Mouse (Mus musculus) stomach, postnatal 0 days (tissue): ENCODE data around the gene Smim12. TPM values are rescaled to one million over a fixed set of nuclear protein-coding genes. Genes with fewer than 3 reads are reported as not detected.

Source experiments
- ATAC-seq: fragments of 200-750 bp; cut with Nextera tagmentation; 2 replicates; pipeline ENCODE4 v1.8.0; 2017; ENCODE audit not compliant: low FRiP score, low TSS enrichment
- DNase-seq: peaks from one replicate; pipeline ENCODE4 v3.0.0-alpha.2; 2016; ENCODE audit warnings: low spot score
- H3K27ac ChIP-seq: fragments of 300-500 bp; sonication (generic); replicated peaks from 2 replicates; pipeline ENCODE4 v1.5.1; 2014; ENCODE audit warnings: mild to moderate bottlenecking, control low read depth
- H3K27me3 ChIP-seq: fragments of 300-500 bp; sonication (generic); 2 replicates; pipeline ENCODE4 v1.6.1; 2014; ENCODE audit warnings: low read length; ENCODE audit not compliant: control insufficient read depth, insufficient read depth
- H3K36me3 ChIP-seq: fragments of 300-500 bp; sonication (generic); 2 replicates; pipeline ENCODE4 v1.6.1; 2014; ENCODE audit warnings: low read length, mixed read lengths; ENCODE audit not compliant: control insufficient read depth, insufficient read depth
- H3K4me1 ChIP-seq: fragments of 300-500 bp; sonication (generic); replicated peaks from 2 replicates; pipeline ENCODE4 v1.6.1; 2014; ENCODE audit warnings: antibody characterized with exemption; ENCODE audit not compliant: control insufficient read depth, insufficient read depth
- H3K4me2 ChIP-seq: fragments of 300-500 bp; sonication (generic); replicated peaks from 2 replicates; pipeline ENCODE4 v1.6.1; 2014; ENCODE audit warnings: low read depth, mild to moderate bottlenecking, control low read depth, moderate library complexity
- H3K4me3 ChIP-seq: fragments of 300-500 bp; sonication (generic); 2 replicates; pipeline ENCODE4 v1.5.1; 2014; ENCODE audit warnings: low read depth, low read length, control low read depth
- H3K9ac ChIP-seq: fragments of 300-500 bp; sonication (generic); 2 replicates; pipeline ENCODE4 v1.6.1; 2014; ENCODE audit warnings: mild to moderate bottlenecking, low read length, control low read depth, mixed read lengths
- H3K9me3 ChIP-seq: fragments of 300-500 bp; sonication (generic); 2 replicates; pipeline ENCODE4 v1.6.1; 2016; ENCODE audit warnings: low read length; ENCODE audit not compliant: control insufficient read depth
- CTCF ChIP-seq: IDR thresholded peaks from 2 replicates; pipeline ENCODE4 v1.5.1; 2016; ENCODE audit warnings: antibody characterized with exemption, low read depth, mild to moderate bottlenecking, moderate library complexity
- EP300 ChIP-seq: optimal IDR thresholded peaks from 2 replicates; pipeline ENCODE3; 2016; ENCODE audit warnings: antibody characterized with exemption
- WGBS: fragments of 180-500 bp; shearing (Covaris S2); extraction: QIAGEN DNeasy Blood & Tissue Kit; methylation state at CpG from one replicate; pipeline ENCODE4 v1.1.7; 2014; 5-methylcytosine and 5-hydroxymethylcytosine counted together
- polyA plus RNA-seq: library from polyadenylated mRNA; unstranded; fragments of >200 nt; fragmentation: Nextera tagmentation; extraction: Ambion mirVana; gene quantifications from 2 replicates; pipeline ENCODE4 v1.2.1, GENCODE M21; 2015

Smim12 gene
- polyA plus RNA-seq, 1 experiment from 2014 or later, result 41.1 TPM

DNA sequence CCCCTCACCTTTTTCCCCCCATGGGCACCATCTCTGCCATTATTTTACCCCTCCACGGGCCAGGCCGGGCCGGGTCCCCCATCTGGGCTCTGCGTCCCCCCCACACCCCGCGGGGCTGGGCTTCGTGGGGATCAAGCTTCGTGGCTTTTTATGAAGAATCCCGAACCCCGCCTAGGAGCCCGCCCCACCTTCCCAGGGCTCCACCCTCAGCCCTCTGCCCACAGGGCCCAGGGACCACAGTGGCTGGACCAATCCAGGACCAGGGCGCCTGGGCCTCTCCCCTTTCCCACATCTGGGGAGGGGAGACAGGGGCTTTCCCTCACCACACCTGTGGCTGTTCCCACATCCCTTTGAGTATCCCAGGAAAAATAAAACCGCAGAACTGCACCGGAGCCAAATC is 7.0 kb upstream of the Smim12 start:
- H3K4me2 ChIP-seq, result peak overlapping the region; percentile 96
- 0 out of 2 replicates have a peak, but pooled peaks cover 2% of the 10 kb centered on the region for H3K4me1 ChIP-seq
- no peak overlapping the region for H3K27ac ChIP-seq
- no peaks in the 10 kb centered on the region for H3K9me3 ChIP-seq
- ATAC-seq (no peak), DNase-seq (no peak)
- no peak for TF ChIP-seq CTCF
- TF ChIP-seq EP300, result no peak
- 3% methylated on average over 14 of the region's 14 CpGs for WGBS
- no peaks in the 10 kb centered on the region for H3K36me3 ChIP-seq
- H3K27me3 ChIP-seq, result no peaks in the 10 kb centered on the region; the same call in 1 of the 2 replicates
- peak overlapping the region; percentile 43 for H3K4me3 ChIP-seq
- peak overlapping the region; percentile 55 for H3K9ac ChIP-seq

DNA sequence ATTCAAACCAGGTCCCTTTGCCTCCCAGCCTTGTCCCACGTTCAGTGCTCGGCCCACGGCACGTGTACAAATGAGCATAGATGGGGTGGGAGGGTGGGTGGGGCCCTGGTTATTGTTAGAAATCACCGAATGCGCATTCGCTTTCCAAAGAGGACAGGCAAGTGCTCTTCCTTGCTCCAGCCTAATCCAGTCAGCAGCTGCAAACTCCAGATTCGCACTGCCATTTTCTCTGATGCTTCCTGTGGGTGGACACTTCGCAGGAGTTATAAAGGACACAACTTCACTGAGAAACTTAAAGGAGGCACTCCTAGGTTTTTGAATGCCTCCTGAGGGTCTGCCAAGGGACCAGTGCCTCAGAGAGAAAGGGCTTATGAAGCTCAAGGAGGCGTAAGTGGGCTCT is 6.3 kb upstream of the Smim12 start:
- no peaks in the 10 kb centered on the region for H3K36me3 ChIP-seq
- H3K4me1 ChIP-seq, result 0 out of 2 replicates have a peak, but pooled peaks cover 2% of the 10 kb centered on the region
- 62% methylated on average over 10 of the region's 10 CpGs for WGBS
- no peaks in the 10 kb centered on the region; the same call in 1 of the 2 replicates for H3K27me3 ChIP-seq
- H3K27ac ChIP-seq, result no peak overlapping the region
- no peak overlapping the region for H3K9ac ChIP-seq
- TF ChIP-seq EP300, result no peak
- no peak for TF ChIP-seq CTCF
- H3K4me3 ChIP-seq, result no peak overlapping the region
- ATAC-seq (no peak), DNase-seq (no peak)
- no peaks in the 10 kb centered on the region for H3K9me3 ChIP-seq
- H3K4me2 ChIP-seq, result no peak overlapping the region

DNA sequence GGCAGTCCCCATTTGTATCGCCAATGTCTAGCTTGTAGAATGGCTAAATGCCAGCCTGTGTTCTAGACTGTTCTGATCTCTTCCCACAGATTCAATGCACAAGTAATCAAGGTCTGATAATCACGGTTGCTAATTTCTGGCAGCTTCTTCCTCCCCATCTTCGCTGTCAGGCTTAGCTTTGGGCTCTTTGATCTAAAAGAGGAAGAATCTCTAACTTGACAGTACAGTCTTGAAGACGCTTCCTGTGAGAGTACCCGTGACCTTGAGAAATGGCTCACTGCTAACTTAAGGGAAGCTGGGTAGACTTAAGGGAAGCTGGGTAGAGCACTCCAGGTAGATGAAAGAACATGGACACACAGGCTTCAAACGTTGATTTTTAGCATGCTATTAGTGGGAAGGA is 888 bp upstream of the Smim12 start:
- 0 out of 2 replicates have a peak, but pooled peaks cover 3% of the 10 kb centered on the region for H3K4me1 ChIP-seq
- H3K36me3 ChIP-seq, result no peaks in the 10 kb centered on the region
- DNase-seq (no peak), ATAC-seq (no peak)
- no peak overlapping the region for H3K4me2 ChIP-seq
- TF ChIP-seq CTCF (no peak), EP300 (no peak)
- H3K9ac ChIP-seq, result 0 out of 2 replicates have a peak overlapping the region, but pooled peaks have one; percentile 23
- H3K4me3 ChIP-seq, result no peak overlapping the region
- no peak overlapping the region for H3K27ac ChIP-seq
- no peaks in the 10 kb centered on the region for H3K27me3 ChIP-seq
- 61% methylated on average over 6 of the region's 6 CpGs for WGBS
- no peaks in the 10 kb centered on the region for H3K9me3 ChIP-seq

- H3K4me1 ChIP-seq, result 0 out of 2 replicates have a peak, but pooled peaks cover 3% of the 10 kb centered on the region
- H3K36me3 ChIP-seq, result no peaks in the 10 kb centered on the region
- WGBS, result under 1% methylated on average over 26 of the region's 26 CpGs
- H3K27me3 ChIP-seq, result no peaks in the 10 kb centered on the region
- H3K4me2 ChIP-seq, result peak overlapping the region; percentile 94
- TF ChIP-seq CTCF, result no peak
- no peak for TF ChIP-seq EP300
- ATAC-seq (no peak; the same call in none of the 2 replicates), DNase-seq (no peak)
- H3K9me3 ChIP-seq, result no peaks in the 10 kb centered on the region
- no peak overlapping the region; the same call in 1 of the 2 replicates for H3K27ac ChIP-seq
- peak overlapping the region; percentile 96 for H3K9ac ChIP-seq
- peak overlapping the region; percentile 97 for H3K4me3 ChIP-seq
Observed at GRCm38 (mm10) chr4:127243953-127244352, 369 bp downstream of the Smim12 start.

GRCm38 (mm10) chr4:127249701-127250349 is 6.2 kb downstream of the Smim12 start:
- Histone ChIP-seq H3K27me3 (no peaks in the 10 kb centered on the region), H3K4me1 (0 out of 2 replicates have a peak, but pooled peaks cover 2% of the 10 kb centered on the region), H3K36me3 (no peaks in the 10 kb centered on the region), H3K4me3 (no peak overlapping the region), H3K9ac (no peak overlapping the region), H3K9me3 (no peaks in the 10 kb centered on the region), H3K27ac (no peak overlapping the region), H3K4me2 (no peak overlapping the region)
- WGBS, result 3% methylated on average over 5 of the region's 5 CpGs
- ATAC-seq (peak; percentile 92), DNase-seq (peak; percentile 90)
- TF ChIP-seq EP300, result no peak
- TF ChIP-seq CTCF, result peak; percentile 93

DNA sequence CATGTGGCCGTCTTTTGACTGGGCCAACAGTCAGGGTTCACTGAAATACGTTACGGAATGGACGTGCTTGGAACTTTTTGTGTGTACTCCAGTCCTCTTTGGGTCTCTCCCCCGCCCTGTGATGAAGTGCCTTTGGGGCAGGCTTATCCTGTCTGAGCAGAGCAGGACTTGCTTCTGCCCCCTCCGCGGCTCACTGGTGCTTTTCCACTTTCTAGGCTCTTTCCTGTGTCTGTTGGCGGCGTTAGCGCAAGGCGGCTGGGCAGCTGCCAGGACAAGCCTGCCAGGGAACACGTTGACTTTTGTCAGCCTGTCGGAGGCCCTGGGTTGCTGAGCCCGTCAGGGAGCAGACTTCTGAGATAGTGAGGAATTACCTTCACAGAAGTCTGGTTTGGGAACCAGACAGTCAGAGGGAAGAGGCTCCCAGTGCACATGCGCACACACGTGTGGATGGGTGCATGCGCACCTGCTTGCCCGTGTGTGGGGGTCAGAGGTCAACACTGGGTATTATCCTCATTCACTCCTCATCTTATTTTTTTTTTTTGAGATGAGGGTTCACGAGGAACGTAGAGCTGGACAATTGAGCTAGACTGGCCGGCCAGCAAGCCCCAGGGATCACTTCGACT is 8.5 kb downstream of the Smim12 start:
- H3K4me1 ChIP-seq, result 0 out of 2 replicates have a peak, but pooled peaks cover 2% of the 10 kb centered on the region
- no peaks in the 10 kb centered on the region for H3K36me3 ChIP-seq
- H3K9ac ChIP-seq, result no peak overlapping the region
- no peaks in the 10 kb centered on the region for H3K27me3 ChIP-seq
- no peaks in the 10 kb centered on the region for H3K9me3 ChIP-seq
- H3K4me3 ChIP-seq, result no peak overlapping the region
- ATAC-seq (peak; percentile 46; the same call in 1 of the 2 replicates), DNase-seq (peak; percentile 23)
- TF ChIP-seq CTCF (no peak), EP300 (no peak)
- 42% methylated on average over 22 of the region's 22 CpGs for WGBS
- H3K4me2 ChIP-seq, result peak overlapping the region; percentile 32; the same call in 1 of the 2 replicates
- H3K27ac ChIP-seq, result peak overlapping the region; percentile 2; the same call in 1 of the 2 replicates
